Mouse (Mus musculus) megakaryocyte-erythroid progenitor cell, adult 5-6 weeks (primary cell): ENCODE data around the gene Acot3. TPM values are rescaled to one million over a fixed set of nuclear protein-coding genes. Genes with fewer than 3 reads are reported as not detected.
"Not testable (repeated sequence)": the region's sequence is repeated elsewhere in the genome, so short reads cannot be mapped to it uniquely, and the experiment has no call there.

Source experiments
- ATAC-seq: replicated peaks from 2 replicates; pipeline ENCODE4 v1.8.0; 2016; ENCODE audit warnings: mild to moderate bottlenecking, inconsistent platforms; ENCODE audit not compliant: severe bottlenecking, poor library complexity, low FRiP score, low TSS enrichment
- total RNA-seq, 2 experiments: library from RNA; stranded (forward) in 1 of 2; stranded (reverse) in 1 of 2; fragments of 200-1000, 215-1000 nt in 1 of 2; fragments of >200 nt in 1 of 2; fragmentation: Nextera tagmentation in 1 of 2; gene quantifications; 2 replicates each; pipeline ENCODE4 v1.2.3; 2014 to 2017

The Acot3 gene
- total RNA-seq, 2 experiments from 2014 or later, result not detected

DNA sequence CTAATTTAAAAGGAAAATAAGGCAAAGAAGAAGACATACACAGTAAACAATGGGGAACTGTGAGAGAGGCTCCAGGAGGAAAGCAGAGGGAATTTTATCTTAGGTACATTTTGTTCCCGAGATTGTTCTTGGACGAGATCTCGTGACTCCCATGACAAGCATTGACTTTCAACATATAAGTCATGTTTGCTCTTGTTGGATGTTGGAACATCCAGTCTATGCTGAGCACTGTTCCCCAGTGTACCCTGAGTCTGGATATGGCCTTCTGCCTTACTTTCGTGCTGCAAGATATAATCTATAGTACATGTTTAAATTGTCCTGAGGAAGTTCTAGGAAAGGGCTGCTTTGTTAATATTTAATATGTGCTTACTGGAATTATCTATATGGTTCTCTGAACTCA is 32.6 kb downstream of the Acot3 start:
- no peak for ATAC-seq

DNA sequence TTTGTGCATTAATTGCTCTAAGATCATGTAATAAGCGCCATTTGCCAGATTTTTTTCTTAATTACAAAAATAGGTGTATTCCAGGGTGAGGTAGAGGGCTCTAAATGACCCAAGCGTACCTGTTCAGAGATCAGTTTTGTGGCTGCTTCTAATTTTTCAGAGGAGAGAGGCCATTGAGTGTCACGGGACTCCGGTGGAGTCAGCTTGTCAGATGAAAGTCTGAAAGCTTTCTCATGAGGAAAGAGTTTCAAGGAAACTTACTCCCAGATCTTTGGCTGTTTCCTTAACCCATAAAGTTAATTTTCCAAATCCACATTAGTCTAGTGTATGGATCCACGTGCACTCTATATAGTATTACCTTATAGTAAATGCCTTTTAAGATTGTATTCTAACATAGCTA is 42.7 kb downstream of the Acot3 start:
- ATAC-seq, result not testable (repeated sequence)

DNA sequence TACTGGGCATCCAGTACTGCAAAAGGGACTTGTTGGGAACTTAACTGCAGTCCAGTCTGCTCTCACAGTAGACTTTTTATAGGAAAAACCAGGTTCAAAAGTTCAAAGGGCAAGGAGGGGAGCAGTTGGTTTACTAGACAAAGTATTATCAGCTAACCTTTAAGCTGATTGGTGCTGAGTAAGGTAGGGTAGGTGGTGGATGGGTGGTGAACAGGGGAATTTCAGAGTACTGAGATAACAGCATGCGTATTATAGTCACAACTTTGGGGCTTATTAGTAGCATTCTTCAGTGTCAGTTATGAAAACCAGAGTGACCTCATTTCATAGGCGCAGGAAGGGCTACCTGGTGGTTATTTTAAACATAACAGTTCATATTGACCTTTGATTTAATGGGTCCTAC is 47.7 kb downstream of the Acot3 start:
- ATAC-seq, result no peak

DNA sequence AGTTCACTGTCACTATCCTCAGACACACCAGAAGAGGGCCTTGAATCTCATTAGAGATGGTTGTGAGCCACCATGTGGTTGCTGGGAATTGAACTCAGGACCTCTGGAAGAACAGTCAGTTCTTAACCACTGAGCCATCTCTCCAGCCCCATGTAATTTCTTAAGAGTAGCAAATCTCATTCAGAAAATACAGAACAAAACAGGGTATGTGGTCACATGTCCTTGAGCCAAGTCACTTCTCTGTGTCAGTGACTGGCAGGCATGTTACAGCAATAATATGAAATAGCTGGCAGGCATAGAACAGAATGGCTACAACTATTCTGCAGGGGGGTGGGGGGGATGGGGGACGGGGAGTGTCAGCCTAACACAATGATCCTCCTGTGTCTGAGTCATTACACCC is 48.1 kb downstream of the Acot3 start:
- ATAC-seq, result no peak

DNA sequence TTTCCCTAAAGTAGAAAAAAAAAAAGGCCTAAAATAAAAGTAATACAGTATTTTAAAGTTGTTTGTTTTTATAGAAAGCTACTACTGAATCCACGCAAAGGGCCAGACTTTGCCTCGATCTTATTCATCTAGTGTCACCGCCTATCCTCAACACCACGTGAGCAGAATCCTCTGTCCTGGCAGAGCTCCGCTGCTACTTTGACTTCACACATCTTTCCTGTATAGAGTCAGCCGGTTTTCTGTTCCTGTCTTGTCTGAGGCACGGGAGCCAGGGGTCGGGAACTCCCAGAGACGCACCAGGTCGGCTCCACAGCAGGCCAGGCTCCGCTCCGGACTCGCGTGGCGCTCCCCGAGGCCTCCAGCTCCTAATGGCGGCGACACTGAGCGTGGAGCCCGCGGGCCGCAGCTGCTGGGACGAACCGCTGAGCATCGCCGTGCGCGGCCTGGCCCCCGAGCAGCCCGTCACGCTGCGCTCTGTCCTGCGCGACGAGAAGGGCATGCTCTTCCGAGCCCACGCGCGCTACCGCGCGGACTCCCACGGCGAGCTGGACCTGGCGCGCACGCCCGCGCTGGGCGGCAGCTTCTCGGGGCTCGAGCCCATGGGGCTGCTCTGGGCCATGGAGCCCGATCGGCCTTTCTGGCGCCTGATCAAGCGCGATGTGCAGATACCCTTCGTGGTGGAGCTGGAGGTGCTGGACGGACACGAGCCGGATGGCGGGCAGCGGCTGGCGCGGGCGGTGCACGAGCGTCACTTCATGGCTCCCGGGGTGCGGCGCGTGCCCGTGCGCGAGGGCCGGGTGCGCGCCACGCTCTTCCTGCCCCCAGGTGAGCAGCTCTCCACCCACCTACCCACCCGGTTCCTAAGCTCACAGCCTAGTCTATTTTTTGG is 48.9 kb downstream of the Acot3 start, which contains the start of gene Acot6:
TSS of gene Acot6 (plus strand) at position 51 of the 889 bp plus-strand sequence.
- ATAC-seq, result peak; percentile 76

DNA sequence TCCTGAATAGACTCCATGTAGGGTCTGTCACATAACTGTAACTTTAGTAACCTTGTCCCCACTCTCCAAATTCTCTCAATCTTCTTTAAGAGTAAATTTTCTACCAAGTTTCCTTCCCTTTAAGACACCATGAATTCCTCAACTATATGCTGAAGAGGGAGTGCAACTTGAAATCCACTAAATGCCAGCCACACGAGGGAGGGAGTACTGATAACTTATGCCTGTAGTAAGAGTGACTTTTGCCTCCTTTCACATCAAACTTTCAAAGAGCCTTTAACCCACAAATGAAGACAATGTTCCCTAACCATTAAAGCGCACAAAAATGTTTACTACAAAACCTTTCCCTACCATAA is 49.5 kb downstream of the Acot3 start:
- no peak for ATAC-seq

DNA sequence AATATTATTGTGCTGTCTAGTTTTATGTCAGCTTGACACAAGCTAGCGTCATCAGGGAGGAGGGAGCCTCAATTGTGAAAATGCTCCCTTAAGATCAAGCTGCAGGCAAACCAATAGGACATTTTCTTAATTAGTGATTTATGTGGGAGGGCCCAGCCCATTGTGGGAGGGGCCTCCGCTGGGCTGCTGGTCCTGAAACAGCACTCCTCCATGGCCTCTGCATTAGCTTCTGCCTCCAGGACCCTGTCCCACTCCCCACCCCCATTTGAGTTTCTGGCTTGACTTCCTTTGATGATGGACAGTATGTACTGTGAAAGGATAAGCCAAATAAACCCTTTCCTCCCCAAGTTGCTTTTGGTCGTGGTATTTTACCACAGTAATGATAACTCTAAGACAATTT is 55.1 kb downstream of the Acot3 start:
- ATAC-seq, result no peak

DNA sequence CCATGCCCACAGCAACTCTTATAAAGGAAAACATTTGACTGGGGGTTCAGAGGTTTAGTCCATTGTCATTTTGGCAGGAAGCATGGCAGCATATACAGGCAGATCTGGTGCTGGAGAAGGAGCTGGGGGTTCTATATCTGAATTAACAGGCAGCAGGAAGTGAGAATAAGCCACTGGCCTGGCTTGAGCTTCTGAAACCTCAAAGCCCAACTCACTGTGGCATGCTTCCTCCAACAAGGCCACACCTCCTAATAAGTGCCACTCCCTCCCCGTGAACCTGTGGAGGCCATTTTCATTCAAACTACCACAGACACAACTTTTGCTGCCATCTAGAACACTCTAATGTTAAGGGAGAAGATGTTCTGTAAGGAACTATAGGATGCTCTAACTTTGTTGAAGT is 55.7 kb downstream of the Acot3 start:
- no peak for ATAC-seq

DNA sequence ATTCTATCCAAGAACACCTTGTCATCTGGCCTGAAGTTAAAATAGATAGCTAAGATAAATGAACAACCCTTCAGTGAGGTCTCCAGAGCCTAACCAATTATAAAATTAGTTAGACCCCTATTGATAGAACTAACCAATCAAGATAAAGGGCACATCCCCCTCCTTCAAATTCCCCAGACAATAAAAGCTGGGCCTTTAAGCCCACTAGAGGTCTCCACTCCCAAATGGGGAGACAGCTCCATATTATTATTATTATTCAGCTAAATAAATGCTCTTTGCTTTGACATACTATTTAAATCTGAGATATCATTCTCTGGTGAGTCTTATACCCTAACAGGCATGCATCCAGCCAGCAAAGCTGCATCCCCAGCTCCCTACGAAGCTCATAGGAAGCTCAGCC is 58.0 kb downstream of the Acot3 start:
- no peak for ATAC-seq

Other genes with a start within 250 kb of the Acot3 start
- 14.6 and 24.8 TPM in 2 replicates for gene Numb, start 130.2 kb upstream of the Acot3 start, total RNA-seq (2014; fragmentation: Nextera tagmentation)
- gene Numb, start 130.2 kb upstream of the Acot3 start, total RNA-seq (2017), result 8.8 and 11.7 TPM in 2 replicates
- gene Riox1, start 101.5 kb upstream of the Acot3 start, total RNA-seq (2014; fragmentation: Nextera tagmentation), result 15.3 and 18.2 TPM in 2 replicates
- gene Riox1, start 101.5 kb upstream of the Acot3 start, total RNA-seq (2017), result 12.5 and 15.5 TPM in 2 replicates
- gene Heatr4, start 67.3 kb upstream of the Acot3 start, total RNA-seq (2014; fragmentation: Nextera tagmentation), result not detected in 2 replicates
- gene Heatr4, start 67.3 kb upstream of the Acot3 start, total RNA-seq (2017), result not detected in 2 replicates
- 10.3 and 11.5 TPM in 2 replicates for gene Acot2, start 64.3 kb upstream of the Acot3 start, total RNA-seq (2014; fragmentation: Nextera tagmentation)
- gene Acot2, start 64.3 kb upstream of the Acot3 start, total RNA-seq (2017), result 17.8 and 18.6 TPM in 2 replicates
- not detected in 2 replicates for gene Acot1, start 42.7 kb upstream of the Acot3 start, total RNA-seq (2014; fragmentation: Nextera tagmentation)
- gene Acot1, start 42.7 kb upstream of the Acot3 start, total RNA-seq (2017), result 4.4 and 5.9 TPM in 2 replicates
- gene Acot4, start 13.8 kb upstream of the Acot3 start, total RNA-seq (2014; fragmentation: Nextera tagmentation), result not detected in 2 replicates
- 0.19 TPM in 1 of 2 replicates, not detected in the other for gene Acot4, start 13.8 kb upstream of the Acot3 start, total RNA-seq (2017)
- not detected in 2 replicates for gene Gm49366, start 13.2 kb upstream of the Acot3 start, total RNA-seq (2014; fragmentation: Nextera tagmentation)
- not detected in 2 replicates for gene Gm49366, start 13.2 kb upstream of the Acot3 start, total RNA-seq (2017)
- not detected in 2 replicates for gene Acot5, start 17.2 kb downstream of the Acot3 start, total RNA-seq (2014; fragmentation: Nextera tagmentation)
- not detected in 2 replicates for gene Acot5, start 17.2 kb downstream of the Acot3 start, total RNA-seq (2017)
- 6.9 and 11.3 TPM in 2 replicates for gene Acot6, start 48.5 kb downstream of the Acot3 start, total RNA-seq (2014; fragmentation: Nextera tagmentation)
- 4.1 and 4.7 TPM in 2 replicates for gene Acot6, start 48.5 kb downstream of the Acot3 start, total RNA-seq (2017)
- gene Dnal1, start 62.2 kb downstream of the Acot3 start, total RNA-seq (2014; fragmentation: Nextera tagmentation), result 0.26 and 3.9 TPM in 2 replicates
- 1.4 and 2.3 TPM in 2 replicates for gene Dnal1, start 62.2 kb downstream of the Acot3 start, total RNA-seq (2017)
- gene Pnma1, start 96.3 kb downstream of the Acot3 start, total RNA-seq (2014; fragmentation: Nextera tagmentation), result not detected in 2 replicates
- 1.2 TPM in 1 of 2 replicates, not detected in the other for gene Pnma1, start 96.3 kb downstream of the Acot3 start, total RNA-seq (2017)
- gene Elmsan1, start 166.7 kb downstream of the Acot3 start, total RNA-seq (2014; fragmentation: Nextera tagmentation), result 29.6 and 42.1 TPM in 2 replicates
- 12.9 and 13.2 TPM in 2 replicates for gene Elmsan1, start 166.7 kb downstream of the Acot3 start, total RNA-seq (2017)
- 35.1 and 43.9 TPM in 2 replicates for gene Ptgr2, start 233.1 kb downstream of the Acot3 start, total RNA-seq (2014; fragmentation: Nextera tagmentation)
- 72.3 and 96.3 TPM in 2 replicates for gene Ptgr2, start 233.1 kb downstream of the Acot3 start, total RNA-seq (2017)